9 mouse cellular contexts compared by ENCODE assay signal in genomic region chr11:75735462-75736252, GRCm38 (mm10). TPM values are rescaled to one million over a fixed set of nuclear protein-coding genes. Genes with fewer than 3 reads are reported as not detected.
DNase-seq lines count a peak whose midpoint lies in the region; ATAC-seq and TF ChIP-seq lines count a peak whose summit lies in the region.
"Had no signal": no experiment of that assay in that cellular context is flagged by ENCODE, and none has a peak within 500 bp of the region (broad histone marks: within the 10 kb centered on the region; RNA-seq: fewer than 3 reads in every experiment).

No protein-coding gene starts in this region.

- peak overlapping the region; percentile 69 for H3K4me2 ChIP-seq in lung, embryonic 15.5 days
- H3K4me2 ChIP-seq in forebrain, embryonic 15.5 days (replicated peaks), result peak overlapping the region; percentile 55
- peak overlapping the region; percentile 85 for H3K4me2 ChIP-seq in limb, embryonic 14.5 days (replicated peaks; ENCODE audit: low read depth, low read length, severe bottlenecking)
- peak overlapping the region; percentile 89 for H3K4me2 ChIP-seq in stomach, embryonic 14.5 days (replicated peaks; ENCODE audit: low read depth, low read length)

- no peak for DNase-seq in lung, postnatal 4 days
- DNase-seq in limb, embryonic 14.5 days (ENCODE audit: low spot score), result no peak
- DNase-seq in gastrocnemius, adult 18-20 months (ENCODE audit: low spot score), result no peak
- DNase-seq in gastrocnemius, postnatal 25 days, result no peak
- DNase-seq: thymus, adult 18-20 months had no signal

- 67% methylated on average over 5 of the region's 5 CpGs for WGBS in lung, embryonic 15.5 days
- 72% methylated on average over 5 of the region's 5 CpGs for WGBS in forebrain, embryonic 15.5 days
- WGBS in limb, embryonic 14.5 days, result 75% methylated on average over 5 of the region's 5 CpGs
- 68% methylated on average over 5 of the region's 5 CpGs for WGBS in stomach, embryonic 14.5 days

- H3K9ac ChIP-seq in lung, embryonic 15.5 days, result no peak overlapping the region
- no peak overlapping the region for H3K9ac ChIP-seq in forebrain, embryonic 15.5 days (replicated peaks)
- H3K9ac ChIP-seq in limb, embryonic 14.5 days (ENCODE audit: low read depth, low read length, severe bottlenecking), result no peak overlapping the region
- H3K9ac ChIP-seq in stomach, embryonic 14.5 days (replicated peaks; ENCODE audit: low read depth, low read length), result no peak overlapping the region

- no peak overlapping the region for H3K27ac ChIP-seq in lung, embryonic 15.5 days
- no peak overlapping the region for H3K27ac ChIP-seq in forebrain, embryonic 15.5 days (replicated peaks)
- no peak overlapping the region for H3K27ac ChIP-seq in limb, embryonic 14.5 days (replicated peaks; ENCODE audit: low read depth, low read length)
- no peak overlapping the region for H3K27ac ChIP-seq in stomach, embryonic 14.5 days (ENCODE audit: low read length)

- no peaks in the 10 kb centered on the region for H3K27me3 ChIP-seq in lung, embryonic 15.5 days
- no peaks in the 10 kb centered on the region for H3K27me3 ChIP-seq in forebrain, embryonic 15.5 days
- no peaks in the 10 kb centered on the region for H3K27me3 ChIP-seq in limb, embryonic 14.5 days (ENCODE audit: control insufficient read depth, insufficient read depth, low read length)
- no peaks in the 10 kb centered on the region for H3K27me3 ChIP-seq in stomach, embryonic 14.5 days (ENCODE audit: control insufficient read depth, insufficient read depth, low read length)

- peak overlapping the region; percentile 90; the same call in 1 of the 2 replicates for H3K4me3 ChIP-seq in lung, embryonic 15.5 days
- H3K4me3 ChIP-seq in forebrain, embryonic 15.5 days, result peak overlapping the region; percentile 59
- H3K4me3 ChIP-seq in limb, embryonic 14.5 days (replicated peaks; ENCODE audit: low read length), result peak overlapping the region; percentile 83; the same call in 1 of the 2 replicates
- H3K4me3 ChIP-seq in stomach, embryonic 14.5 days (ENCODE audit: low read depth, low read length), result peak overlapping the region; percentile 97; the same call in 1 of the 2 replicates

- ATAC-seq in lung, embryonic 15.5 days (ENCODE audit: borderline replicate concordance, extremely low read depth, low FRiP score, low TSS enrichment), result no peak
- no peak for ATAC-seq in forebrain, embryonic 15.5 days (replicated peaks)
- no peak for ATAC-seq in limb, embryonic 14.5 days (ENCODE audit: low FRiP score, low read depth)
- ATAC-seq in stomach, embryonic 14.5 days (ENCODE audit: insufficient number of reproducible peaks, insufficient read depth, low FRiP score, low read depth), result no peak
- ATAC-seq in monocyte, adult 5-6 weeks (replicated peaks; ENCODE audit: insufficient number of reproducible peaks, low FRiP score, low TSS enrichment, poor library complexity, severe bottlenecking), result no peak

- peaks cover 21% of the 10 kb centered on the region for H3K36me3 ChIP-seq in lung, embryonic 15.5 days
- H3K36me3 ChIP-seq in forebrain, embryonic 15.5 days, result peaks cover 11% of the 10 kb centered on the region; the same call in 1 of the 2 replicates
- H3K36me3 ChIP-seq in limb, embryonic 14.5 days (ENCODE audit: control insufficient read depth, insufficient read depth, low read length), result peaks cover 11% of the 10 kb centered on the region
- H3K36me3 ChIP-seq in stomach, embryonic 14.5 days (ENCODE audit: control insufficient read depth, insufficient read depth, low read length), result peaks cover 7% of the 10 kb centered on the region; the same call in 1 of the 2 replicates

- H3K9me3 ChIP-seq in lung, embryonic 15.5 days, result no peaks in the 10 kb centered on the region
- no peaks in the 10 kb centered on the region for H3K9me3 ChIP-seq in forebrain, embryonic 15.5 days
- no peaks in the 10 kb centered on the region for H3K9me3 ChIP-seq in limb, embryonic 14.5 days (ENCODE audit: control insufficient read depth, low read length)
- no peaks in the 10 kb centered on the region for H3K9me3 ChIP-seq in stomach, embryonic 14.5 days (ENCODE audit: control insufficient read depth, low read depth, low read length)

- peaks cover 56% of the 10 kb centered on the region for H3K4me1 ChIP-seq in lung, embryonic 15.5 days
- H3K4me1 ChIP-seq in forebrain, embryonic 15.5 days, result peaks cover 55% of the 10 kb centered on the region
- H3K4me1 ChIP-seq in limb, embryonic 14.5 days (ENCODE audit: control insufficient read depth, insufficient read depth, low read length), result peaks cover 43% of the 10 kb centered on the region
- H3K4me1 ChIP-seq in stomach, embryonic 14.5 days (ENCODE audit: control insufficient read depth, insufficient read depth, low read length), result peaks cover 21% of the 10 kb centered on the region

- no peak for TF ChIP-seq POLR2A in limb, embryonic 14.5 days (IDR thresholded peaks at IDR 0.05; ENCODE audit: borderline replicate concordance, extremely low read depth, insufficient read depth, insufficient read length)

RNA-seq across cellular contexts. Expression of gene Ywhae, which starts 3.0 kb away (rescaled TPM):
- 953 and 961 TPM in 2 replicates for polyA plus RNA-seq in lung, embryonic 15.5 days (2015; fragmentation: Nextera tagmentation; extraction: Ambion mirVana)
- polyA plus RNA-seq in forebrain, embryonic 15.5 days (2015; fragmentation: Nextera tagmentation; extraction: Ambion mirVana), result 1,361 and 1,417 TPM in 2 replicates
- 561 and 629 TPM in 2 replicates for polyA plus RNA-seq in limb, embryonic 14.5 days (2012; rRNA removed)
- polyA plus RNA-seq in limb, embryonic 14.5 days (2014; fragmentation: Nextera tagmentation; extraction: Ambion mirVana), result 772 and 815 TPM in 2 replicates
- polyA plus RNA-seq in stomach, embryonic 14.5 days (2014; fragmentation: Nextera tagmentation; extraction: Ambion mirVana), result 887 and 916 TPM in 2 replicates
- 136 to 226 TPM (median 205 TPM) in 3 replicates for total RNA-seq in monocyte, adult 5-6 weeks (2017)
- 100 to 1,000 TPM; 517 to 578 TPM for total RNA-seq in gastrocnemius, adult 18-20 months (2021)
- 100 to 1,000 TPM; 482 to 493 TPM for total RNA-seq in gastrocnemius, postnatal 25 days (2021)

RNA-seq across cellular contexts. Expression of gene Crk, which starts 56.6 kb away (rescaled TPM):
- polyA plus RNA-seq in lung, embryonic 15.5 days (2015; fragmentation: Nextera tagmentation; extraction: Ambion mirVana), result 113 and 118 TPM in 2 replicates
- 125 and 131 TPM in 2 replicates for polyA plus RNA-seq in forebrain, embryonic 15.5 days (2015; fragmentation: Nextera tagmentation; extraction: Ambion mirVana)
- polyA plus RNA-seq in limb, embryonic 14.5 days (2012; rRNA removed), result 78.2 and 84.3 TPM in 2 replicates
- 103 and 110 TPM in 2 replicates for polyA plus RNA-seq in limb, embryonic 14.5 days (2014; fragmentation: Nextera tagmentation; extraction: Ambion mirVana)
- 101 and 104 TPM in 2 replicates for polyA plus RNA-seq in stomach, embryonic 14.5 days (2014; fragmentation: Nextera tagmentation; extraction: Ambion mirVana)
- 101 to 126 TPM (median 121 TPM) in 3 replicates for total RNA-seq in monocyte, adult 5-6 weeks (2017)
- total RNA-seq in gastrocnemius, adult 18-20 months (2021), result 10 to 100 TPM; 50.3 to 60.6 TPM
- 10 to 100 TPM; 39.7 to 44.7 TPM for total RNA-seq in gastrocnemius, postnatal 25 days (2021)
